Mouse (Mus musculus) kidney, embryonic 15.5 days (tissue): Measurements from ENCODE around the gene Loxl1. TPM values are rescaled to one million over a fixed set of nuclear protein-coding genes. Genes with fewer than 3 reads are reported as not detected.

ENCODE experiments used
- ATAC-seq: fragments of 200-750 bp; cut with Nextera tagmentation; replicated peaks from 2 replicates; pipeline ENCODE4 v1.8.0; 2017; ENCODE audit warnings: moderate TSS enrichment; ENCODE audit not compliant: low FRiP score
- H3K27ac ChIP-seq: fragments of 300-500 bp; sonication (generic); 2 replicates; pipeline ENCODE4 v1.5.1; 2015; ENCODE audit warnings: mild to moderate bottlenecking, inconsistent platforms
- H3K27me3 ChIP-seq: fragments of 300-500 bp; sonication (generic); 2 replicates; pipeline ENCODE4 v1.6.1; 2015; ENCODE audit warnings: inconsistent platforms
- H3K36me3 ChIP-seq: fragments of 300-500 bp; sonication (generic); 2 replicates; pipeline ENCODE4 v1.6.1; 2015; ENCODE audit warnings: inconsistent platforms
- H3K4me1 ChIP-seq: fragments of 300-500 bp; sonication (generic); 2 replicates; pipeline ENCODE4 v1.6.1; 2015; ENCODE audit warnings: inconsistent platforms
- H3K4me2 ChIP-seq: fragments of 300-500 bp; sonication (generic); 2 replicates; pipeline ENCODE4 v1.6.1; 2015; ENCODE audit warnings: moderate library complexity, mild to moderate bottlenecking, inconsistent platforms
- H3K4me3 ChIP-seq: fragments of 300-500 bp; sonication (generic); replicated peaks from 2 replicates; pipeline ENCODE4 v1.5.1; 2015; ENCODE audit warnings: mild to moderate bottlenecking, inconsistent platforms
- H3K9ac ChIP-seq: fragments of 300-500 bp; sonication (generic); 2 replicates; pipeline ENCODE4 v1.6.1; 2015; ENCODE audit warnings: mild to moderate bottlenecking, inconsistent platforms
- H3K9me3 ChIP-seq: fragments of 300-500 bp; sonication (generic); replicated peaks from 2 replicates; pipeline ENCODE4 v1.6.1; 2016; ENCODE audit warnings: inconsistent platforms
- WGBS: fragments of 180-500 bp; shearing (Covaris S2); methylation state at CpG from one replicate; pipeline ENCODE4 v1.1.7; 2015; ENCODE audit warnings: mixed read lengths; 5-methylcytosine and 5-hydroxymethylcytosine counted together
- polyA plus RNA-seq: library from polyadenylated mRNA; unstranded; fragments of >200 nt; fragmentation: Nextera tagmentation; extraction: Ambion mirVana; gene quantifications from 2 replicates; pipeline ENCODE4 v1.2.1, GENCODE M21; 2015

The Loxl1 gene
- polyA plus RNA-seq, result 33.2 and 39.7 TPM in 2 replicates

- Histone ChIP-seq H3K36me3 (no peaks in the 10 kb centered on the region), H3K4me1 (peaks cover 77% of the 10 kb centered on the region), H3K27me3 (peaks cover 22% of the 10 kb centered on the region), H3K9me3 (no peaks in the 10 kb centered on the region), H3K9ac (peak within 1 kb of the TSS; percentile 58), H3K4me2 (peak within 1 kb of the TSS; percentile 86), H3K27ac (peak within 1 kb of the TSS; percentile 84), H3K4me3 (peak within 1 kb of the TSS; percentile 53)
- under 1% methylated on average over 21 of the region's 21 CpGs for WGBS
- peak; percentile 80 for ATAC-seq
Measured at GRCm38 (mm10) chr9:58312944-58313359, at the start of gene Loxl1. TSS of gene Loxl1 (minus strand) at chr9:58313186.

- WGBS, result 82% methylated on average over 7 of the region's 7 CpGs
- H3K36me3 ChIP-seq, result no peaks in the 10 kb centered on the region
- H3K27me3 ChIP-seq, result no peaks in the 10 kb centered on the region
- H3K27ac ChIP-seq, result no peak overlapping the region
- H3K9me3 ChIP-seq, result no peaks in the 10 kb centered on the region
- H3K4me2 ChIP-seq, result no peak overlapping the region
- ATAC-seq, result no peak
- H3K9ac ChIP-seq, result no peak overlapping the region
- H3K4me1 ChIP-seq, result no peaks in the 10 kb centered on the region
- H3K4me3 ChIP-seq, result no peak overlapping the region
Measured at GRCm38 (mm10) chr9:58361956-58362355, 49.0 kb upstream of the Loxl1 start.

DNA sequence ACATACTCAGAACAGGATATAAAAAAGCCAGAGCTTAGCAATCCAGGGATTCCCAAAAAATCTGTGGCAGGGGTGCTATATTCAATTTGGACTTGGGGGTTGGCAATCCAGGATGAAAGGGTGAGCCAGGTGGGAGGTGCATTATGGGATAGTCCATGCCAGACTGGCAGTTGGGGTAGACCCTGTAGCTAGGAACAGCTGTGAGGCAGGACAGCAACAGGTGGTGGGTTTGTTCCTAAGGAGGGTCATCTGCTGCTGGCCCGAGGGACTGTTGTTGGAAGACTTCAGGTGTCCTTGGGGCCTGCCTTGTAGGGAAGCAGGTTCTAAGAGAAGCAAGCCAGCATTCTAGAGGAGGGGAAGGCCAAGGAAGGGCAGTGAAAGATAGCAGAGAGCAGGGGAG is 48.4 kb upstream of the Loxl1 start:
- ATAC-seq, result no peak
- H3K4me2 ChIP-seq, result no peak overlapping the region
- H3K4me1 ChIP-seq, result no peaks in the 10 kb centered on the region
- no peaks in the 10 kb centered on the region for H3K27me3 ChIP-seq
- no peak overlapping the region for H3K27ac ChIP-seq
- H3K9ac ChIP-seq, result no peak overlapping the region
- 91% methylated on average over 1 of the region's 1 CpGs for WGBS
- no peaks in the 10 kb centered on the region for H3K9me3 ChIP-seq
- H3K4me3 ChIP-seq, result no peak overlapping the region
- H3K36me3 ChIP-seq, result no peaks in the 10 kb centered on the region

- 29% methylated on average over 6 of the region's 6 CpGs for WGBS
- Histone ChIP-seq H3K36me3 (no peaks in the 10 kb centered on the region), H3K9me3 (no peaks in the 10 kb centered on the region), H3K4me3 (no peak overlapping the region), H3K27ac (no peak overlapping the region), H3K4me2 (no peak overlapping the region), H3K27me3 (no peaks in the 10 kb centered on the region), H3K9ac (no peak overlapping the region), H3K4me1 (no peaks in the 10 kb centered on the region)
- ATAC-seq, result no peak
Measured at GRCm38 (mm10) chr9:58355262-58356050, 42.5 kb upstream of the Loxl1 start.

- no peaks in the 10 kb centered on the region for H3K4me1 ChIP-seq
- no peak overlapping the region for H3K4me2 ChIP-seq
- H3K27ac ChIP-seq, result no peak overlapping the region
- H3K9ac ChIP-seq, result no peak overlapping the region
- no peak for ATAC-seq
- H3K36me3 ChIP-seq, result no peaks in the 10 kb centered on the region
- H3K27me3 ChIP-seq, result no peaks in the 10 kb centered on the region
- H3K9me3 ChIP-seq, result no peaks in the 10 kb centered on the region
- WGBS, result 87% methylated on average over 6 of the region's 6 CpGs
- H3K4me3 ChIP-seq, result no peak overlapping the region
Measured at GRCm38 (mm10) chr9:58354701-58355100, 41.7 kb upstream of the Loxl1 start.

DNA sequence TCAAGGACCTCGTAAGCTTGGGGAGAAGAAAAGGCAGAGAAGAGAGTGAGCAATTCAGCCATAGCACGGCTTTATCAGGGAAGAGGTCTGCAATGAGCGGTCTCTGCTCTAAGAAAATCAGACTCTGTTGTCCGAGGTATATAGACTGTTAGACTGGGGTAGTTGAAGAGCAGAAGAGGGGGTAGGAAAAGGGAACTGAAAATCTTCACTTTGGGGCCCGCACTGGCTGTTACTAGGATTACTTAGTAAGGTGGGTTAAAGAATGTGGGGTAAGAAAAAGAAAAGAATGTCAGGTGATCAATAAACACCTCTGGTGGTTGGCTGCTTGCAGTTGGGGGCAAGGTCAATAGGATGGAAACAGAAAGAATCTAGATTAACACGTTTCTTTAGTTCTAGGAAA is 40.2 kb upstream of the Loxl1 start:
- H3K9me3 ChIP-seq, result no peaks in the 10 kb centered on the region
- no peak overlapping the region for H3K4me3 ChIP-seq
- no peaks in the 10 kb centered on the region for H3K36me3 ChIP-seq
- no peaks in the 10 kb centered on the region for H3K27me3 ChIP-seq
- no peak overlapping the region for H3K9ac ChIP-seq
- 82% methylated on average over 6 of the region's 6 CpGs for WGBS
- no peak overlapping the region for H3K4me2 ChIP-seq
- ATAC-seq, result no peak
- no peak overlapping the region for H3K27ac ChIP-seq
- no peaks in the 10 kb centered on the region for H3K4me1 ChIP-seq

GRCm38 (mm10) chr9:58347795-58348194 is 34.8 kb upstream of the Loxl1 start:
- Histone ChIP-seq H3K9me3 (no peaks in the 10 kb centered on the region), H3K27ac (no peak overlapping the region), H3K9ac (no peak overlapping the region), H3K36me3 (no peaks in the 10 kb centered on the region), H3K4me2 (no peak overlapping the region), H3K4me1 (peaks cover 6% of the 10 kb centered on the region; the same call in 1 of the 2 replicates), H3K27me3 (0 out of 2 replicates have a peak, but pooled peaks cover 2% of the 10 kb centered on the region), H3K4me3 (no peak overlapping the region)
- WGBS, result 84% methylated on average over 6 of the region's 6 CpGs
- no peak for ATAC-seq

DNA sequence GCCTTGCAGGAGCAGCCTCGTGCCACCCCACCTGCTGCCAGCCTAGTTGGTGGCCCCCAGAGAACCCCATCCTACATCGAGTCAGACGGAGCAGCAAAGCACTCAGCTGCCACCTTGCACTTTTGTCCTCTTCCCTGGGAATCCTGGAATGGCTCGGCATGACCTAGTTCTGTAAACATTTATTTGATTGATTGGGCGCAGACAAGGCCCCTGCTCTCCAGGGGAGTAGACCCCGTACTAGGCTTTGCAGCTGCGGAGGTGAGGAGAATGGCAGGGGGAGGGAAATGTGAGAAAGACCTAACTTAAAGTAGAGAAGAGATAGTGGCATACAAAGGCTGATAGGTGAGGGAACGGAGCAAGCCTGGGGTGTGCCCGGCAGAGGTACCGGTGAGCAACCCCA is 33.5 kb upstream of the Loxl1 start:
- H3K9me3 ChIP-seq, result no peaks in the 10 kb centered on the region
- H3K4me1 ChIP-seq, result peaks cover 6% of the 10 kb centered on the region; the same call in 1 of the 2 replicates
- H3K4me2 ChIP-seq, result no peak overlapping the region
- no peak overlapping the region for H3K4me3 ChIP-seq
- H3K27me3 ChIP-seq, result 0 out of 2 replicates have a peak, but pooled peaks cover 2% of the 10 kb centered on the region
- H3K36me3 ChIP-seq, result no peaks in the 10 kb centered on the region
- no peak overlapping the region for H3K27ac ChIP-seq
- no peak for ATAC-seq
- H3K9ac ChIP-seq, result no peak overlapping the region
- 29% methylated on average over 10 of the region's 10 CpGs for WGBS

GRCm38 (mm10) chr9:58345963-58346362 is 33.0 kb upstream of the Loxl1 start:
- H3K4me2 ChIP-seq, result no peak overlapping the region
- H3K27me3 ChIP-seq, result 0 out of 2 replicates have a peak, but pooled peaks cover 2% of the 10 kb centered on the region
- no peak overlapping the region for H3K4me3 ChIP-seq
- no peaks in the 10 kb centered on the region for H3K9me3 ChIP-seq
- H3K9ac ChIP-seq, result no peak overlapping the region
- 52% methylated on average over 7 of the region's 7 CpGs for WGBS
- ATAC-seq, result no peak
- no peak overlapping the region for H3K27ac ChIP-seq
- H3K4me1 ChIP-seq, result peaks cover 6% of the 10 kb centered on the region; the same call in 1 of the 2 replicates
- H3K36me3 ChIP-seq, result no peaks in the 10 kb centered on the region

DNA sequence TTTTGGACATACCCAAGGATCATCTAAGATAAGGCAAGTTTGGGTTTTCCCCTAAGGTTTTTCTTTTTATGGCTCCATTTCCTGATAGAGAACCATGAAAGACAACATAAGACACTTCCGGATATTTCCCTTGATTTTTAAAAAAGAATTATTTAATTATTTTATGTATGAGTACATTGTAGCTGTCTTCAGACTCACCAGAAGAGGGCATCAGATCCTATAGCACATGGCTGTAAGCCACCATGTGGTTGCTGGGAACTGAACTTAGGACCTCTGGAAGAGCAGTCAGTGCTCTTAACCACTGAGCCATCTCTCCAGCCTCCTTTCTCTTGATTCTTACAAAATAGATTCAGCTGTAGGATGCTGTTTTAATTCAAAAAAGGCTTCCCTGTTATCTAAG is 28.8 kb upstream of the Loxl1 start:
- no peak overlapping the region for H3K27ac ChIP-seq
- no peak overlapping the region for H3K9ac ChIP-seq
- ATAC-seq, result no peak
- H3K27me3 ChIP-seq, result no peaks in the 10 kb centered on the region
- no peak overlapping the region for H3K4me2 ChIP-seq
- 92% methylated on average over 1 of the region's 1 CpGs for whole genome bisulfite sequencing
- peaks cover 5% of the 10 kb centered on the region; the same call in 1 of the 2 replicates for H3K4me1 ChIP-seq
- H3K4me3 ChIP-seq, result no peak overlapping the region
- H3K36me3 ChIP-seq, result no peaks in the 10 kb centered on the region
- no peaks in the 10 kb centered on the region for H3K9me3 ChIP-seq

GRCm38 (mm10) chr9:58336650-58337281 is 23.8 kb upstream of the Loxl1 start:
- Histone ChIP-seq H3K4me3 (no peak overlapping the region), H3K27me3 (no peaks in the 10 kb centered on the region), H3K36me3 (no peaks in the 10 kb centered on the region), H3K9ac (no peak overlapping the region), H3K4me1 (no peaks in the 10 kb centered on the region), H3K4me2 (no peak overlapping the region), H3K27ac (no peak overlapping the region), H3K9me3 (no peaks in the 10 kb centered on the region)
- no peak for ATAC-seq
- 60% methylated on average over 8 of the region's 8 CpGs for WGBS

- Histone ChIP-seq H3K4me3 (no peak overlapping the region), H3K4me2 (no peak overlapping the region), H3K27ac (no peak overlapping the region), H3K9me3 (no peaks in the 10 kb centered on the region), H3K4me1 (peaks cover 4% of the 10 kb centered on the region; the same call in 1 of the 2 replicates), H3K36me3 (no peaks in the 10 kb centered on the region), H3K27me3 (no peaks in the 10 kb centered on the region), H3K9ac (no peak overlapping the region)
- ATAC-seq, result no peak
- WGBS, result 68% methylated on average over 3 of the region's 3 CpGs
Measured at GRCm38 (mm10) chr9:58331276-58331675, 18.3 kb upstream of the Loxl1 start.
